Mouse (Mus musculus): ENCODE results near the gene Mindy2. TPM values are rescaled to one million over a fixed set of nuclear protein-coding genes. Genes with fewer than 3 reads are reported as not detected.

The Mindy2 gene
- polyA plus RNA-seq, 1 experiment from 2014 or later, result 11.6 TPM

GRCm38 (mm10) chr9:70671278-70671677 lies 14.3 kb upstream of the Mindy2 start:
- Histone ChIP-seq H3K27me3 (ENCODE audit: control insufficient read depth, insufficient read depth, low read length) (no peaks in the 10 kb centered on the region), H3K9me3 (ENCODE audit: control insufficient read depth, low read length) (no peaks in the 10 kb centered on the region), H3K4me2 (replicated peaks; ENCODE audit: low read depth, low read length) (no peak overlapping the region), H3K27ac (ENCODE audit: low read depth, low read length) (no peak overlapping the region), H3K36me3 (ENCODE audit: control insufficient read depth, insufficient read depth, low read length) (no peaks in the 10 kb centered on the region), H3K4me3 (ENCODE audit: low read length) (no peak overlapping the region), H3K9ac (ENCODE audit: low read depth, low read length) (no peak overlapping the region), H3K4me1 (ENCODE audit: control insufficient read depth, insufficient read depth, low read length) (no peaks in the 10 kb centered on the region)
- no peak for ATAC-seq (ENCODE audit: low FRiP score, low TSS enrichment)
- WGBS, result 64% methylated on average over 6 of the region's 6 CpGs

GRCm38 (mm10) chr9:70670381-70670780 lies 13.4 kb upstream of the Mindy2 start:
- no peak overlapping the region for H3K9ac ChIP-seq (ENCODE audit: low read depth, low read length)
- no peaks in the 10 kb centered on the region for H3K4me1 ChIP-seq (ENCODE audit: control insufficient read depth, insufficient read depth, low read length)
- no peaks in the 10 kb centered on the region for H3K9me3 ChIP-seq (ENCODE audit: control insufficient read depth, low read length)
- H3K36me3 ChIP-seq (ENCODE audit: control insufficient read depth, insufficient read depth, low read length), result no peaks in the 10 kb centered on the region
- H3K27ac ChIP-seq (ENCODE audit: low read depth, low read length), result no peak overlapping the region
- no peak overlapping the region for H3K4me3 ChIP-seq (ENCODE audit: low read length)
- H3K4me2 ChIP-seq (replicated peaks; ENCODE audit: low read depth, low read length), result no peak overlapping the region
- H3K27me3 ChIP-seq (ENCODE audit: control insufficient read depth, insufficient read depth, low read length), result no peaks in the 10 kb centered on the region
- 87% methylated on average over 6 of the region's 6 CpGs for WGBS
- ATAC-seq (ENCODE audit: low FRiP score, low TSS enrichment), result no peak

- Histone ChIP-seq H3K4me1 (ENCODE audit: control insufficient read depth, insufficient read depth, low read length) (no peaks in the 10 kb centered on the region), H3K36me3 (ENCODE audit: control insufficient read depth, insufficient read depth, low read length) (no peaks in the 10 kb centered on the region), H3K27me3 (ENCODE audit: control insufficient read depth, insufficient read depth, low read length) (no peaks in the 10 kb centered on the region), H3K27ac (ENCODE audit: low read depth, low read length) (no peak overlapping the region), H3K9ac (ENCODE audit: low read depth, low read length) (no peak overlapping the region), H3K9me3 (ENCODE audit: control insufficient read depth, low read length) (no peaks in the 10 kb centered on the region), H3K4me3 (ENCODE audit: low read length) (no peak overlapping the region), H3K4me2 (replicated peaks; ENCODE audit: low read depth, low read length) (no peak overlapping the region)
- ATAC-seq (ENCODE audit: low FRiP score, low TSS enrichment), result no peak
- WGBS, result 65% methylated on average over 2 of the region's 2 CpGs
These were observed 12.2 kb upstream of the Mindy2 start for GRCm38 (mm10) chr9:70669197-70669596.

GRCm38 (mm10) chr9:70668048-70668447 lies 11.1 kb upstream of the Mindy2 start:
- Histone ChIP-seq H3K4me1 (ENCODE audit: control insufficient read depth, insufficient read depth, low read length) (no peaks in the 10 kb centered on the region), H3K4me2 (replicated peaks; ENCODE audit: low read depth, low read length) (no peak overlapping the region)
- ATAC-seq (ENCODE audit: low FRiP score, low TSS enrichment), result no peak

GRCm38 (mm10) chr9:70666811-70667210 lies 9.8 kb upstream of the Mindy2 start:
- WGBS, result 73% methylated on average over 7 of the region's 7 CpGs
- no peak for ATAC-seq (ENCODE audit: low FRiP score, low TSS enrichment)
- H3K27me3 ChIP-seq (ENCODE audit: control insufficient read depth, insufficient read depth, low read length), result no peaks in the 10 kb centered on the region

More at GRCm38 (mm10) chr9:70668048-70668447, 11.1 kb upstream of the Mindy2 start:
- Histone ChIP-seq H3K36me3 (ENCODE audit: control insufficient read depth, insufficient read depth, low read length) (no peaks in the 10 kb centered on the region), H3K9ac (ENCODE audit: low read depth, low read length) (no peak overlapping the region), H3K27ac (ENCODE audit: low read depth, low read length) (no peak overlapping the region), H3K27me3 (ENCODE audit: control insufficient read depth, insufficient read depth, low read length) (no peaks in the 10 kb centered on the region), H3K4me3 (ENCODE audit: low read length) (no peak overlapping the region), H3K9me3 (ENCODE audit: control insufficient read depth, low read length) (no peaks in the 10 kb centered on the region)

GRCm38 (mm10) chr9:70665372-70666145 lies 8.6 kb upstream of the Mindy2 start:
- Histone ChIP-seq H3K9me3 (ENCODE audit: control insufficient read depth, low read length) (no peaks in the 10 kb centered on the region), H3K9ac (ENCODE audit: low read depth, low read length) (no peak overlapping the region), H3K4me1 (ENCODE audit: control insufficient read depth, insufficient read depth, low read length) (no peaks in the 10 kb centered on the region), H3K27ac (ENCODE audit: low read depth, low read length) (no peak overlapping the region), H3K4me3 (ENCODE audit: low read length) (no peak overlapping the region), H3K27me3 (ENCODE audit: control insufficient read depth, insufficient read depth, low read length) (no peaks in the 10 kb centered on the region), H3K36me3 (ENCODE audit: control insufficient read depth, insufficient read depth, low read length) (no peaks in the 10 kb centered on the region), H3K4me2 (replicated peaks; ENCODE audit: low read depth, low read length) (no peak overlapping the region)
- ATAC-seq (ENCODE audit: low FRiP score, low TSS enrichment), result no peak
- WGBS, result 74% methylated on average over 16 of the region's 16 CpGs

More at GRCm38 (mm10) chr9:70666811-70667210, 9.8 kb upstream of the Mindy2 start:
- Histone ChIP-seq H3K4me1 (ENCODE audit: control insufficient read depth, insufficient read depth, low read length) (no peaks in the 10 kb centered on the region), H3K36me3 (ENCODE audit: control insufficient read depth, insufficient read depth, low read length) (no peaks in the 10 kb centered on the region), H3K27ac (ENCODE audit: low read depth, low read length) (no peak overlapping the region), H3K4me2 (replicated peaks; ENCODE audit: low read depth, low read length) (no peak overlapping the region), H3K9me3 (ENCODE audit: control insufficient read depth, low read length) (no peaks in the 10 kb centered on the region), H3K9ac (ENCODE audit: low read depth, low read length) (no peak overlapping the region), H3K4me3 (ENCODE audit: low read length) (no peak overlapping the region)

GRCm38 (mm10) chr9:70664847-70665246 lies 7.9 kb upstream of the Mindy2 start:
- H3K9me3 ChIP-seq (ENCODE audit: control insufficient read depth, low read length), result no peaks in the 10 kb centered on the region
- H3K27ac ChIP-seq (ENCODE audit: low read depth, low read length), result no peak overlapping the region
- H3K36me3 ChIP-seq (ENCODE audit: control insufficient read depth, insufficient read depth, low read length), result no peaks in the 10 kb centered on the region
- H3K4me2 ChIP-seq (replicated peaks; ENCODE audit: low read depth, low read length), result no peak overlapping the region
- no peak overlapping the region for H3K4me3 ChIP-seq (ENCODE audit: low read length)
- no peaks in the 10 kb centered on the region for H3K27me3 ChIP-seq (ENCODE audit: control insufficient read depth, insufficient read depth, low read length)
- H3K4me1 ChIP-seq (ENCODE audit: control insufficient read depth, insufficient read depth, low read length), result no peaks in the 10 kb centered on the region
- no peak overlapping the region for H3K9ac ChIP-seq (ENCODE audit: low read depth, low read length)
- ATAC-seq (ENCODE audit: low FRiP score, low TSS enrichment), result no peak
- 89% methylated on average over 4 of the region's 4 CpGs for WGBS

- Histone ChIP-seq H3K27me3 (ENCODE audit: control insufficient read depth, insufficient read depth, low read length) (no peaks in the 10 kb centered on the region), H3K4me3 (ENCODE audit: low read length) (no peak overlapping the region), H3K9me3 (ENCODE audit: control insufficient read depth, low read length) (no peaks in the 10 kb centered on the region), H3K4me2 (replicated peaks; ENCODE audit: low read depth, low read length) (no peak overlapping the region), H3K36me3 (ENCODE audit: control insufficient read depth, insufficient read depth, low read length) (no peaks in the 10 kb centered on the region), H3K4me1 (ENCODE audit: control insufficient read depth, insufficient read depth, low read length) (peaks cover 12% of the 10 kb centered on the region; the same call in 1 of the 2 replicates), H3K9ac (ENCODE audit: low read depth, low read length) (no peak overlapping the region), H3K27ac (ENCODE audit: low read depth, low read length) (no peak overlapping the region)
- 78% methylated on average over 2 of the region's 2 CpGs for WGBS
- ATAC-seq (ENCODE audit: low FRiP score, low TSS enrichment), result no peak
These were observed 1.3 kb upstream of the Mindy2 start for GRCm38 (mm10) chr9:70658266-70658665.

GRCm38 (mm10) chr9:70656130-70657007 lies 605 bp downstream of the Mindy2 start, which contains the start of gene Gm10642:
Gene Gm10642 (plus strand): TSS chr9:70656251.
- no peaks in the 10 kb centered on the region for H3K27me3 ChIP-seq (ENCODE audit: control insufficient read depth, insufficient read depth, low read length)
- H3K4me1 ChIP-seq (ENCODE audit: control insufficient read depth, insufficient read depth, low read length), result peaks cover 12% of the 10 kb centered on the region; the same call in 1 of the 2 replicates
- peak within 1 kb of the TSS; percentile 74 for H3K4me3 ChIP-seq (ENCODE audit: low read length)
- H3K4me2 ChIP-seq (replicated peaks; ENCODE audit: low read depth, low read length), result peak within 1 kb of the TSS; percentile 91
- ATAC-seq (ENCODE audit: low FRiP score, low TSS enrichment), result peak; percentile 71
- H3K27ac ChIP-seq (ENCODE audit: low read depth, low read length), result peak within 1 kb of the TSS; percentile 93
- under 1% methylated on average over 71 of the region's 72 CpGs for WGBS
- peak within 1 kb of the TSS; percentile 85 for H3K9ac ChIP-seq (ENCODE audit: low read depth, low read length)
- no peaks in the 10 kb centered on the region for H3K36me3 ChIP-seq (ENCODE audit: control insufficient read depth, insufficient read depth, low read length)
- no peaks in the 10 kb centered on the region for H3K9me3 ChIP-seq (ENCODE audit: control insufficient read depth, low read length)

Data from kidney, embryonic 14.5 days (tissue).